Mouse (Mus musculus): ENCODE data around the gene Sptbn2.

DNA sequence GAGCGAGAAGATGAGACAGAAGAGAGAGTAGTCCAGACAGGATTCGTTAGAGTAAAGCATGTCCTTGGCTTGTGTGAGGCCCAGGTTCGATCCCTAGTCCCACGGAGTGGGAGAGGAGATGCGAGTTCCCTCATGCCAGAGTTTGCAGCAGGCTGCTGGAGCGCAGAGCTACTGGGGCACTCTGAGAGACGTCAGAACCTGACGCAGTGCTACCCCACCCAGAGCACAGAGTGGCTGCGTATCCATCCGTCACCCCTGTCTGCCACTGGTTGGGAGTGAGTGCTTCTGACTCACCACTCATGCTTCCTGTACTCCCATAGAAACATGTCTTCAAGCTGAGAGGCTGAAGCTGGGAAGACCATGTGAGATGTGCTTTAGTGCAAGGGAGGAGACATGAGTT, 30.5 kb downstream of the Sptbn2 start:
- TF ChIP-seq CTCF (IDR thresholded peaks at IDR 0.05; ENCODE audit: extremely low read depth, insufficient read depth, low read length) (no peak), POLR2A (IDR thresholded peaks at IDR 0.05; ENCODE audit: extremely low read depth, insufficient read depth, low read length) (no peak)

All from cortical plate, adult 2 months (tissue).